Mouse (Mus musculus) monocyte, adult 2 months (primary cell): ENCODE measurements around the gene Prr36.
A peak's percentile ranks its signal among the peaks of the same experiment; 100 is the strongest.

Experiments
- DNase-seq, 2 experiments: peaks; one replicate each; pipeline ENCODE4 v3.0.0; 2022; ENCODE audit warnings: low spot score in 2 of 2, low read depth in 1 of 2

Gene Prr36

DNA sequence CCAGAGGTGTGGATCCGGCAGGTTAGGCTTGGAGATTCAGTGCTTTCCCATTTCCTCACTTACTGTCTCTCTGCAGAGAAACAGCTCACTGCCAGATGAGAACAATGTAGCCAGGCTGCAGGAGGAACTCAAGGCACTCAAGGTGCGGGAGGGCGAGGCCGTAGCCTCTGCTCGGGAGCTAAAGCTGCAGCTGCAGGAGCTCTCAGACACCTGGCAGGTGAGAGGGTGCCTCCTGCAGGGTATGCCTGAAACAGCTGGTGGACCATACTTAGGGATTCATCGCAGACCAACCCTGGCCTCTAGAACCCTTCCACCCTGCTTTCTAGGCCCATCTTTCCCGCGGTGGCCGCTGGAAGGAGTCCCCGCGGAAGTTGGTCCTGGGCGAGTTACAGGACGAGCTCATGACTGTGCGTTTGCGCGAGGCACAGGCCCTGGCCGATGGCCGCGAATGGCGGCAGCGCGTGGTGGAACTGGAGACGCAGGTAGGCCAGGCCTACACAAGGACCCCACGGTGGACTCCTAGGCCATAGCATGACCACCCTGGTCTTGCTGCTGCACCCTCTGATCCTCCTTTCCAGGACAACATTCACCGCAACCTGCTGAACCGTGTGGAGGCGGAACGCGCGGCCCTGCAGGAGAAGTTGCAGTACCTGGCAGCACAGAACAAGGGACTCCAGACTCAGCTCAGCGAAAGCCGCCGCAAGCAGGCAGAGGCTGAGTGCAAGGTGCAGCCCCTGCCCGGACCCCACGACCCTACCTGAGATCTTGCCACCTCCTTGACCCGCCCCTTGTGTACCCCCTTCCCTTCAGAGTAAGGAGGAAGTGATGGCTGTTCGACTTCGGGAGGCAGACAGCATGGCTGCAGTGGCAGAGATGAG lies 11.8 kb downstream of the Prr36 start:
- no peak for DNase-seq

DNA sequence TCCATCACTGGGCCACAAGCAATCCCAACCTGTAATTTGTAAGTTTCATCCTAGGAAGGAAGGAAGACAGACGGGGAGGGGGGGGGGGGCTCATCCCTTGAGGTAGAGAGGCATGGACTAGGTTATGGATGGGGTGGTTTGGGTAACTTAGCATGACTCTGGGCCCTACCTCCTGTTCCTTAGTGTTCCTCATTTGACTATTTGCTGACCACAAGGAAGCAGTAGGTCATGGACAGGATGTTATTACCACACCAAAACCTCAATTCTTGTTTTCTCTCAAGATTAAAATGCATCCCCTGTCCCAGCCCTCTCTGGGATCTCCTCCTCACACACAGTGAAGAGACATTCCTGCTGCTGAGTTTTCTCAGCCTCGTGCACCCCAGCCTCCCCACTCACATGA lies 15.9 kb downstream of the Prr36 start:
- DNase-seq: no peak

DNA sequence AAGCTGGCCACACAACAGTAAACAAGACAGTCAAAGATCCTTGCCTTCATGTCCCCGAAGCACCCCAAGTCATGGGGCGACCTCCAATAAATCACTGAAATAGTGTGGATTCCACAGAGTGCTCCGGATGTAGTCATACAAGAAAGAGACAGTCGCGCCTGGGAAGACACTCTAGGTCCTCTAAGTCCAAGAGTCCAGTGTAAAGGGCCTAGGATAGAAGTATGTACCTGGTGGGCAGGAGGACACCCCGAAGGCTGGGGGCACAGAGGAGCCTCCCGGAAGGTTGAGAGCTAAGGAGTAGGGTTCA lies 23.7 kb downstream of the Prr36 start:
- no peak for DNase-seq

DNA sequence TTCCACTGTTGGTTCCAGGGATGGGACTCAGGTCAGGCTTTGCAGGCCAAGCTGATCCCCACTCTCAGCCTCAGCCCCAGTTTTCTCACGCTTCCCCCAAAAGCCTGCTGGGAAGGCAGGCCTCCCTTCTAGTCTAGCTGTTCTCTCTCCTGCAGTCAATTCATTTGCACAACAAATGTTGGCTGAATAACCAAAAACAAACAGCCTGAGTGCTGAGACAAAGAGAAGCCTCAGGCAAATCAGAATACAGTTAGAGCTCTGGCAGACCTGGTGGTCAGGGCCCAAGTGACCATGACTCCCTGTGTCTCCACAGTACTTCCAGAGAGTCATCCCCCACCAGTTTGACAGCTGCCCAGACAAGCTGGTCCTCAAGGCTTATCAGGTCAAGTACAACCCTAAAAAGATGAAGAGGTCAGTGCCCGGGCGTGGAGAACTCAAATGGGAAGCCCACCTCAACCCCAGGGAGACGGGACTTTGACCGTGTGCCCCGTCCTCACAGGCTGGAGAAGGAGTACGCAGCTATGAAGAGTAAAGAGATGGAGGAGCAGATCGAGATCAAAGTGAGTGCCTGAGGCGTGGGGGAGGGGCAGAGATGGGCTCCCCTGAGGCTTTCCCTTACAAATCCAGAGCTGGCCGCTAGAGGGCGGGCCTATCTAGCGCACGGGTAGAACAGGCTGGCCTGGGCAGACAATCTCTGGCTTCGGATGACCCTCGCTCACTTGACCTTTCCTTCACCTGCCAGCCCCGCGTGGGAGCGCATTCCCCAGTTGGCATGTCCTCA lies 24.3 kb downstream of the Prr36 start:
- peak; percentile 30 to 50 for DNase-seq

DNA sequence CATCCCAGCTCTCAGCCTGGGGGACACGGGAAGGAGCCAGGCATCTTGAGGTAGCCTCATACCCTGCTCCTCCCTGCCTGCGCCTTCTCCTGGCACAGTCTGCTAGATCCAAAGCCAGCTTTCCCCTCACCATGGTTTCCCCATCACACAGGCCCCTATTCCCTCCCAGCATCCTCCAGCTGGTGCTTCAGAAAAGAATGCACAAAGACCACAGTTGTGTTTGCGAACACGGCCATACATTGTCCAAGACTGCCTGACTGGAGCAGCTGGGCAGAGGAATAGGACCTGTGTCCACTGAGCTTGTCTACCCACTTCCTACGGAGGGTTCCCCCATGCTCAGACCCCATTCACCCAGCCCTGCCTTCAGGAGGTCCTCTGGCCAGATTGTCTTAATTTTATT lies 25.0 kb downstream of the Prr36 start:
- no peak for DNase-seq

DNA sequence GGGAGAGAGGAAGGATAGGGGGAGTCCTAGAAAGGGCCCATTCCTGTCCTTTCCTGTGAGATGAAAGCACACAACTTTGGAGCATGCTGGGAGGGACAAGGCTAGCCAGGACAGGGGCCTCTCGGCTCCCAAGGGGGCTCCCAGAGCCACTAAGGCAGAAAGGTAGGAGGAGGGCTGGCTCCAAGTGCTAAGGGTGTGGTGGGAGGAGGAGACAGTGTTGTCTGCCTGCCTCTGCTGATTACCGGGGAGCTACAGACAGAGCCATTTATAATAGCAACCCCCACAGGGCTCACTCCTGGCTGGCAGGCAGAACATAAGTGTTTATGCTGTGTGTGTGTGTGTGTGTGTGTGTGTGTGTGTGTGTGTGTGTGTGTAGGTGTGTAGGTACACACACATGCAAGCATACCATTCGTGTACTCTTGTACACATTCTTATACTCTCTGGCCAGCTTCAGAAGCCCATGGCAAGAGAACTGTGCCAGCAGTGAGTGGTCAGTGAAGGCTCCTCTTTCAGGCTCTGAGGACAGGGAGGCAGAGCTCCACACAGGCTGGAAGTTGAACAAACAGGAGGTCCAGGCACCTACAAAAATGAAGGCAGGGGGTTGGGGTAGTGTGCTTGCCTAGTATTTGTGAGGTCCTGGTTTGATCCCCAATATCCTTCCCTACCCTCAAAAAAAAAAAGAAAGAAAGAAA lies 28.1 kb downstream of the Prr36 start:
- no peak for DNase-seq

DNA sequence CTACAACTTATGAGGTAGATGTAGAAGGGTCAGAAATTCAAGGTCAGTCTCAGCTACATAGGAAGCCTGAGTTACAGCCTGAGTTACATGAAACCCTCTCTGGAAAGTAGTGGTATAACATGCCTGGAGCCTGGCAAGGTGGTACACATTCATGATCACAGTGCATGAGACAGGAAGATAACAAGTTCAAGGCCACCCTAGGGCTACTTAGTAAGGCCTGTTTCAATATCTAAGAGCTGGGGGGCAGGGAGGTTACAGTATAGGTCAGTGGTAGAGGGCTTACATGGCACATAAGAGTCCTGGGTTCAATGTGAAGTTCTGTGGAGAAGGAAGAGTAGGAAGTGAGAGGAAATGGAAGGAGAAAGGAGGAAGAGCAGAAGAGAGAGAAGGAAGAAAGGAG lies 28.7 kb downstream of the Prr36 start:
- no peak for DNase-seq

DNA sequence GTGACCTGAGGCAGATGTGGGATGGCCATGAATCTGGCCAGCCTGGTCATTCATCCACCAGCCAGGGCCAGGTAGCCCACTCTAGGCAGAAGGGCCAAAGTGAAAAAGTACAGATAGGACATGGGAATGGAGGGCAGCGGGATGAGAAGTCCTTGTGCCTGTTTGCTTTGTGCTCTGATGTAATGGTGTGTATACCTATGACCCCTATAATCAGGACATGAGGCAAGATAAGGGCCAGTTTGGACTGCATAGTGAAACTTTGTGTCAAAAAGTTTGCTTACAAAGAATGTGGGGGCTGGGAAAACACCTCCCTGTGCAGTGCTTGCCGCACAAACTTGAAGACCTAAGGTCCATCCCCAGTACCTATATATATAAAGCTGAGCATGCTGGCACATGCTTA lies 31.1 kb downstream of the Prr36 start:
- no peak for DNase-seq

DNA sequence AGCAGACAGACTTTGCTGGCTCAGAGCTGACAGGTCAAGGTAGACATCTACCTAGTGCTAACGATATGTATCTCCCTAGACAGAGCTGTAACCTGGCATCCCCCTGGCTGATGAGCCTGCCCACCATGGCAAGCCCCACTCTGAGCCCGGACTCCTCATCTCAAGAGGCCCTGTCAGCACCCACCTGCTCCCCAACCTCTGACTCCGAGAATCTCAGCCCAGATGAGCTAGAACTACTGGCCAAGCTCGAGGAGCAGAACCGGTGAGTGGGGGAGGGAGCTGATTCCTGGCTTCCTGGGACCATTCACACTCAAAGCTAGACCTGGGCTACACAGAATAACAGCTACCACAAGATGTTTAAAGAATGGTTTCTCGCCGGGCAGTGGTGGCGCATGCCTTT lies 33.9 kb downstream of the Prr36 start:
- DNase-seq: no peak

DNA sequence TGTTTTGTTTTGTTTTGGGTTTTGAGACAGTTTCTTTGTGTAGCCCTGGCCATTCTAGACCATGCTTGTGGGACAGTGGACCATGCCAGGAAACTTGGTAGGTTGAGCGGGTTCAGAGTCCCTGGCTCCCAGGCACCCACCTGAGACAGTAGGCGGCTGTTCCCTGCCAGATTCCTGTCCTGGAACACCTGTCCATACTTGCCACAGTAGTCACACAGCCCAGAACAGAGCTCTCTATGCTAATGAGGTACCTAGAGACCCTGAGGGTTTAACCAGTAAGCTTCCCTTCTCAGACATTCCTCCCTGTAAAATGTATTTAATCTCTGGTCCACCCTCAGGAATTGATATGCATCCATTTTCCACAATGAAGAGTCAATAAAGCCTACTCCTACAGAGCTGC lies 43.2 kb downstream of the Prr36 start:
- DNase-seq: no peak

DNA sequence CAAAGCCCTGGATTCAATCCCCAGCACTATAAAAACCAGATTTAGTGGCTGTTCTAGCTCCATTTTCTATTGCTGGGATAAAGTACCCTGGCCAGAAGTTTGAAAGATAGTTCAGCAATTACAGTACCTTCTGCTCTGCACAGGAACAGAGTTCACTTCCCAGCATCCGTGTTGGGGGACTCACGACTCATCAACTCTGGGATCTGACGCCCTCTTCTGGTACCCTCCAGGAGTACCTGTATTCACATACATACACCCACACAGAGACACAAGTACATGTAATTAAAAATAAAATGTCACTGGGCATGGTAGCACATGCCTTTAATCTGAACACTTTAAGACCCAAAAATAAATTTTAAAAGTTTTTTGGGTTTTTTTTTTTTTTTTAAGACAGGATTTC lies 44.8 kb downstream of the Prr36 start:
- DNase-seq: no peak

DNA sequence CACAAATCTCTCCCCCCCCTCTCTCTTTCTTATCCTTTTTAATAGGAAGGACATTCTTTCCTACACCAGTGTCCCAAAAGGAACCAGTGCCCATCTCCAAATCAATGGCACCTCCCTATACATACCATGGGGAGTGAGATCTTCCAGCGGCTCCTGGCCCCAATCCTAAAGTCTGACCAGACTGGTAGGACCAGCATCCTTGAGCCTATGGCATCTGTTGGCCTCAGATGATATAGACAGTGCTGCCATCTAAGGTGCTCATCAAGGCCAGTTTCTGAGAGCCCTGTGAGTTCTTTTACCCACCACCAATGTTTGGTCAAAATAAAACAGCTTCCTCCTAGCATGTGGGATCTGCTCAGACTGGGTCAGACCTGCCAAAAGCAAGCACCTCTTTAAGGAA lies 49.3 kb downstream of the Prr36 start:
- DNase-seq: no peak

DNA sequence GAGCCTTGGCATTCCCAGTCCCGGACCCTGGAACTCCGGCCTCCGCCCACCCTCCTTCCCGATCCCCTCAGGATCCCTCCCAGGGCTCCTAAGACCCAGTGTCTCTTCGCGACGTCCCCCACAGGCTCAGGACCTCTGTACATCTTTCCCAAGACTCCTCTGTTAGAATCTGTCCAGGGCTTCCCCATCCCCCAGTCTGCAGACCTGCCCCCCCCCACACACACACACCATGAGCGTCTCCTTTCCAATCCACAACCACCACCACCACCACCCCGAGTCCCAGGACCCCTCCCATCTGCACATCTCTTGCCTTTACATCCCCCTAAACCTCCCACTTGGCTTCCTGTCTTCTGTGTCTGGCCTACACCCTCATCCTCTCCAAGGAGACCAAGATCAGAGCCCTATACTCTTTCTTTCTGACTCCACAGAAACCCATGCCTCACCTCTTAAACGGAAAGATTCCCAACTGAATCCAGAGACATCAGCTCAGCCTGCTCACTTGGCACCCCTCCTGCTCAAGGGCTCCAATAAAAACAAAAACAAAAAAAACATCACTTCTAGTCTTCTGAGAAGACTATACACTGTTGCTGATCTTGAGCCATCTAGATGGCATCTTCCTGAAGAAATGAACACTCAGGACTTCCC lies 50.3 kb downstream of the Prr36 start:
- no peak for DNase-seq

DNA sequence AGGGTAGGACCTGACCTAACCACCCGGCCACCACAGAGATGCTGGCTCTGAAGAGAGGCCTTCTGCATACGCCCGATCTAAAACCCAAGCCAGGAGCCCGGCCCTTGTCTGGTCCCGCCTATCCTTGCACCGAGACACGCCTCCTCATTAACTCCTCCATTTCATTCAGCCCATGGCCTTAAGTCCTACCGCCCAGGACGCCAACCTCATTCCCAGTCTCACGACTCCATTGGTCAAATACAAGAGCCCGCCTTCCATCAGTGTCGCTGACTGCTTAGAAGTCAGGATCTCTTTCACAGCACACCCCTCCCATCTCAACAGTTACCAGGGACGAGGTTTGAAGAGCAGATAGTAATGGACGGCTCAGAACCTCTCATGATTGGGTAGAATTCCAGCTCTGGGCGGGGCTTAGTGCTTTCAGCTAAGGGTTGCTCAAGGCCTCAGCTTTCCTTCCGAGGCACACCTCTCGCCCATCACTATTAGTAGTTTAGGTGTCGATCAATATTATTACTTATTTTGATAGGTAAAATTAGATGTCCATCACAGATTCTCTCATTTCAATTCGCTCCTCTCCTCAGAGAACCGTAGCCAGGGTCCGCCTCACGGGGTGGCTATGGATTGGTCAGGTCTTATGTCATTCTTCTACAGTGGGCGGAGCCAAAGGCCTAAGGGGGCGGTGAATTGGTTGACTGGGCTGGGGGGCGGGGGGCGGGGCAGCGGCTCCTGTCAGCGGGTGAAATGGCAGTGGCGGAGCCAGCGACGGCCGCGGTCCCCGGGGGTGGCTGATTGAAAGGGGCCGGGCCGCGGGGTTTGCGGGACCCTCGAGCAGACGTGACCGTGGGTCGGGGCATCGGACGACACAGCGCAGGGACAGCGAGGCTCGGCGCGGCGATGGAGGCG lies 51.2 kb downstream of the Prr36 start, which contains the start of gene Evi5l:
Evi5l (plus strand) TSS at position 716 of the 900 bp plus-strand sequence.
- peak; percentile 91 for DNase-seq

DNA sequence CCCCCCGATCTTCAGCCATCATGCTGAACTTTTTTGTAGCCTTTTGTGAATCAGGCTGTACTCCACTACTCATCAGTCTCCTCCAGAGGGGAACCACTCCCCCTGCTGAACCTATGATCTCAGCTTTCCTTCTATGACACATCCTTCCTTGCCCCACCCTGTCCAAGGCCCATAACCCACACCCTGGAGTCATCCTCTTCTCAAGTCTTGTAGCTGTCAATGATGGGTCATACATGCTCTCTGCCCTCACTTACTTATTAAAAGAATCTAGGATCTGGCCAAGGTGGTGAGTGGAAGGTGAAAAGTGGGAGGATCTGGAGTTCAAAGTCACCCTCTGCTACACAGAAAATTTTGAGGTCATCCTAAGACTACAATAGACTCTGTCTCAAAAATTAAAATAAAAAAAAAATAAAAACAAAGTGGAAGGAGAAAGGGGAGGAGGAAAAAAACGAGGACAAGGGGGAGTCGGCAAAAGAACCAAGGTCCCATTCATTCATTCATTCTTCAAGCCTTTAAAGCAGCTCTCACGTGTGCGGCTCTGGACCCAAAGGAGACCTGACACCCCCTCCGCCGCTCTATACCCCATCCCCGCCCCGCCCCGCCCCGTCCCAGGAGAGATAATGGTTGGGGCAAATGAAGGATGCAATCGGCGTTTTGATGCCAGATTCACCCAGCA lies 51.9 kb downstream of the Prr36 start:
- no peak for DNase-seq

DNA sequence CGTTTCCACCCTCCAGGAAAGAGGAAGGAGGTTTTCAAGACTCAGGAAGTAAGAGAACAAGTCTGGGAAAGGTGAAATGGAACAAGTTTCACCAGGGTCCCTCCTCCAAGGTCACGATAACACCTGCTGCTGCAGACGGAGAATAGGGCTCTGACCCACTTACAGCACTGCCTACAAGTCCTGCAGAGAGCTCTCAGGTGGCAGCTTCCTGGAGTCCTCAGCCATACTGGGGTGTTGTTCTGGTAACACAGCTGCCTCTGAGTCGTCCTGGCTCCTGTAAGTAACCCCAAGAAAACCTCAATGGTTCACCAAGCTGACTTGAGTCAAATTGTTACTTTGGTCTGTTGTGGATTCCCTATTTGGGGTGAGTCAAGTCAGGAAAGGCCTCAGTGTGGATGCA lies 54.5 kb downstream of the Prr36 start:
- no peak for DNase-seq
